Mouse (Mus musculus) stomach, embryonic 16.5 days (tissue): Measurements from ENCODE around the gene Otulin. TPM values are rescaled to one million over a fixed set of nuclear protein-coding genes. Genes with fewer than 3 reads are reported as not detected.

Source experiments
- ATAC-seq: fragments of 200-750 bp; cut with Nextera tagmentation; 2 replicates; pipeline ENCODE4 v1.8.0; 2017; ENCODE audit warnings: moderate number of reproducible peaks, moderate TSS enrichment; ENCODE audit not compliant: insufficient read depth, low FRiP score
- H3K27ac ChIP-seq: fragments of 300-500 bp; sonication (generic); 2 replicates; pipeline ENCODE4 v1.5.1; 2014; ENCODE audit warnings: low read length
- H3K27me3 ChIP-seq: fragments of 300-500 bp; sonication (generic); 2 replicates; pipeline ENCODE4 v1.6.1; 2014; ENCODE audit warnings: low read length, control low read depth, mixed read lengths; ENCODE audit not compliant: control insufficient read depth, insufficient read depth
- H3K36me3 ChIP-seq: fragments of 300-500 bp; sonication (generic); 2 replicates; pipeline ENCODE4 v1.6.1; 2014; ENCODE audit warnings: low read length; ENCODE audit not compliant: control insufficient read depth, insufficient read depth
- H3K4me1 ChIP-seq: fragments of 300-500 bp; sonication (generic); 2 replicates; pipeline ENCODE4 v1.6.1; 2014; ENCODE audit warnings: low read length, control low read depth, mixed read lengths; ENCODE audit not compliant: control insufficient read depth, insufficient read depth
- H3K4me2 ChIP-seq: fragments of 300-500 bp; sonication (generic); 2 replicates; pipeline ENCODE4 v1.6.1; 2014; ENCODE audit warnings: low read depth, low read length, mixed read lengths
- H3K4me3 ChIP-seq: fragments of 300-500 bp; sonication (generic); replicated peaks from 2 replicates; pipeline ENCODE4 v1.5.1; 2014; ENCODE audit warnings: mild to moderate bottlenecking, low read length
- H3K9ac ChIP-seq: fragments of 300-500 bp; sonication (generic); 2 replicates; pipeline ENCODE4 v1.6.1; 2014; ENCODE audit warnings: low read length
- H3K9me3 ChIP-seq: fragments of 300-500 bp; sonication (generic); replicated peaks from 2 replicates; pipeline ENCODE4 v1.6.1; 2016; ENCODE audit warnings: low read length, control low read depth; ENCODE audit not compliant: control insufficient read depth
- WGBS: fragments of 180-500 bp; shearing (Covaris S2); extraction: QIAGEN DNeasy Blood & Tissue Kit; methylation state at CpG from one replicate; pipeline ENCODE4 v1.1.7; 2014; 5-methylcytosine and 5-hydroxymethylcytosine counted together
- microRNA-seq: library from miRNA; unstranded; fragments of <30 nt; microRNA quantifications from one replicate; pipeline ENCODE4, GENCODE M21; 2016
- polyA plus RNA-seq: library from polyadenylated mRNA; unstranded; fragments of >200 nt; fragmentation: Nextera tagmentation; extraction: Ambion mirVana; gene quantifications from 2 replicates; pipeline ENCODE4 v1.2.1, GENCODE M21; 2015

Otulin gene
- polyA plus RNA-seq, 1 experiment from 2014 or later: 11.0 TPM

DNA sequence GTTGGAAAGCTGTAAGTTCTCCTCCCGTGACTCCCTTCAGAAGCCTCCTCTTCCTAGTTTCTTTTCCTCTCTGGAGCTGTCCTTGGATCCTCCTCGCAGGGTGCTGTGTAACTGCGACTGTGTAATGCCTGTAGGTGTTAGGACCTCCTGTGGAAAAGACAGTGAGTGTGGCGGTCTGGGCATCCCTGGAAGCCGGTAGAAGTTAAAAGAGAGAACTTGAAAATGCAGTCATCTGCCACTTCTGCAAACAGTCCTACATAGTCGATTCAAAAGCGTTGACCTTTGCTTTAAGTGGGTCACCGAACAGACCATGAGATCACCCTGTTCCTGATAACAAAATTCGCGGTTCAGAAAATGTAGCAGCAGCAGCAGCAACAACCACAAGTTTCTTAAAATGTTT lies 137.0 kb downstream of the Otulin start:
- Histone ChIP-seq H3K4me3 (no peak overlapping the region), H3K27ac (no peak overlapping the region), H3K27me3 (no peaks in the 10 kb centered on the region), H3K4me2 (no peak overlapping the region), H3K9ac (no peak overlapping the region), H3K36me3 (no peaks in the 10 kb centered on the region), H3K4me1 (peaks cover 39% of the 10 kb centered on the region), H3K9me3 (no peaks in the 10 kb centered on the region)
- 47% methylated on average over 10 of the region's 10 CpGs for WGBS
- ATAC-seq: no peak

DNA sequence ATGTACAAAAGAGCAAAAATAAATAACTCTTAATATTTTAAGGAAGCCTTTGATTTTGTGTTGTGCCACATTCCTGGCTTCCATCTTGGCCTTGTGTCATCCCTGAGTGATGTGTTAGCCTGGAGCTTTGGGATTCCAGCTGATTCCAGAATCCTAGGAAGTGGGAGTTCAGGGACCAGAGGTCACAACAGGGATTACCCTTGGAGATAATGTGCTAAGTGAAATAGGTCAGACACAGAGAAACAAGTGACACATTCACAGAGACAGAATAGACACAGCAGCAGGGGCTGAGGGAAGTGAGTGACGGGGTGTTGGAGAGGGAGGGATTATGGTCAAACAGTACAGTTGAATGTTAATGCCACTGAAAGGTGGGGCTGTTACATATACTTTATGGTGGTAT lies 137.8 kb downstream of the Otulin start:
- WGBS: 82% methylated on average over 1 of the region's 1 CpGs
- Histone ChIP-seq H3K4me1 (peaks cover 37% of the 10 kb centered on the region), H3K27me3 (no peaks in the 10 kb centered on the region), H3K4me2 (no peak overlapping the region), H3K9ac (no peak overlapping the region), H3K9me3 (no peaks in the 10 kb centered on the region), H3K4me3 (no peak overlapping the region), H3K27ac (no peak overlapping the region), H3K36me3 (no peaks in the 10 kb centered on the region)
- ATAC-seq: no peak

Small RNA genes lying within 50 kb of the gene (microRNA-seq; reads per million reads assigned to microRNA genes)
- not detected for gene Mir7117

Other genes starting within 250 kb of the Otulin start
- gene Ank, start 164.0 kb downstream of the Otulin start, polyA plus RNA-seq: 7.4 and 8.2 TPM in 2 replicates
- gene Otulinl, start 50.9 kb upstream of the Otulin start, polyA plus RNA-seq: 19.3 and 20.2 TPM in 2 replicates